Mouse (Mus musculus): ENCODE results near the gene Plekhm2.

Plekhm2 gene

GRCm38 (mm10) chr4:141659739-141660138 lies 5.0 kb downstream of the Plekhm2 start:
- peak; percentile 53 for DNase-seq

- DNase-seq, result no peak
These were observed 5.7 kb downstream of the Plekhm2 start for GRCm38 (mm10) chr4:141658846-141659484.

DNA sequence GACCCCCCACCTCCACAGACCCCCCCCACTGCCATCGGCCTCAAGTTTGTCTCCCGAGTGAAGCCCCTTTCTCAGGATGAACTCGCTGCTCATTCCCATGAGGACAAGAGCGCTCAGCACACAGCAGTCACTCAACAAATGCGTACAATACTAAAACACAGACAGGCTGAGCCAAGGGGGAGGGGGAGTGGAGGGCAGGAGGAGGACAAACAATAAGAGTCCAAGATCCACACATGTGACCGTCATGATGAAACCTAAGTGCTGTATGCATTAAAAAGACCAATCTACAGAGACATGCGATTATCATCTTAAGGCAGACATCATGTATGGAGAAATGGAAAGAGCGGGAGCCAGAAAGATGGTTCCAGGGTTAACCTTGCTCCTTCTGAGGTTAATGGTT lies 7.8 kb downstream of the Plekhm2 start:
- DNase-seq, result no peak

GRCm38 (mm10) chr4:141655908-141656608 lies 8.6 kb downstream of the Plekhm2 start:
- DNase-seq, result no peak

- no peak for DNase-seq
These were observed 10.2 kb downstream of the Plekhm2 start for GRCm38 (mm10) chr4:141654509-141654908.

- DNase-seq, result no peak
These were observed 10.9 kb downstream of the Plekhm2 start for GRCm38 (mm10) chr4:141653813-141654212.

DNA sequence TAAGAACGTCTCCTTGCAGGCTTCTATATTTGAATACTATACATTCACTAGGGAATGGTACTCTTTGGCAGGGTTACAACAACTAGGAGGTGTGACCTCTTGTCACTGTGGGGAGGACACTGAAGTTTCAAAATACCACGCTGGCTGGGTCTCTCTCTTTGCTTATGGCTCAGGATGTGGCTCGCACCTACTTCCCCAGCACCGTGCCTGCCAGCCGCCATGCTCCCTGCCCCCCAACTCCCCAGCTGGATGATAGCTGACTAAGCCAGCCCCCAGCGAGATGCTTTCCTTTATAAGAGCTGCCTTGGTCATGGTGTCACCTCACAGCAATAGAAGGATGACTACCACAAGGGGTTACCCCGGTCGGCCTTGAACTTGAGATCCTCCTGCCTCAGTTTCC lies 11.7 kb downstream of the Plekhm2 start:
- DNase-seq, result no peak

GRCm38 (mm10) chr4:141651944-141652343 lies 12.8 kb downstream of the Plekhm2 start:
- no peak for DNase-seq

DNA sequence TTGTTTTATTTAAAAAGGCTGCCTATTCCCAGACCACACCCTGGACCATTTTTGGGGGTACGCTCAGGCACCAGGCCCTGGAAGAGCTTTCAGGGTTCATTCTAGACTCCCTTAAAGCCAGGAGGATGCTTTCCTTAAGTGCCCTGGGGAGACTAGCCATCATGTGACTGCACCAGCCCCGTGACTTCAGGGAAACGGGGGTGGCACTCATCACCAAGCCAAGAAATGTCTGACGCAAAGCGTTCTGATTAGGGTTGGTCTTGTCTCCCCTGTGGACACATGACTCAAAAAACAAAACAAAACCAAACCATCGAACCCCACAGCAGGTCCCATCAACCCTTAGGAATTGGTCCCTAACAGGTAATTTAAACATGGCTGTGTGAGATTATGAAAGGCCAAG lies 13.4 kb downstream of the Plekhm2 start:
- no peak for DNase-seq

DNA sequence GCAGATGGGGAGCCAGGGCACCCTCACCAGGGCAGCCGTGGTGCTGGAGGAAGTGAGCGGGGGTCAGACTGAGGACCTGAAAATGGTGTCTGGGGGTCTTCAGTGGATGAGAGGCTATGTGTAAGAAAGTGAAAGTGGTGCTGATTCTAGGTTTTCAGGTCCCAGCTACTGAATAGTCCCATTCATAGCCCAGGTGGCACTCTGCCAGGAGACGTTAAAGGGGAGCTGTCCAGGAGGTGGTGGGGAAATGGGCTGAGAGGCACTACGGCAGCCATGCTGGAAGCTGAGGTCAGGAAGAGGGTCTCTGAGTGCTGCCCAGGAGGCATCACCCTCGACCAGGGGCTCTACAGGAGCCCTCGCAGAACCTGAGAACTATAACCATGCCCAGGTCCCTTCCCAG lies 15.5 kb downstream of the Plekhm2 start:
- DNase-seq, result no peak

DNA sequence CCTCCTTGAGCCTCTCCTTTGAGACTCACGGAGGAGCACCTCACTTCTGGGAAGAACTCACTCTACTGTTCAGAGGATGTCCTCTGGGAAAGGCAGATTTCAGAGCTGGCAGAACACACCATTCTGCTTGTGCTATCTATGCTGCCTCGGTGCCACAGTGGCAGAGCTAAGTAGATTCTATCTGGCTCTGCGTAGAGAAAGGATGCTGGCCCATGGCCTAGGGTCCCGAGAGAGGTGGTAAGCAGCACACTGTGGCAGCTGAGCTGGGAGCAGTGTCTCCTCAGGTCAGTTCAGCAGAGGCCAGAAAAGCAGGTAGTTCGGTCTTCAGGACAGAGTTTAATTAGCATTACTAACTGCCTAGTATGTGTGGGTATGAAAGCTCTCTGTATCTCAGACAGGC lies 16.4 kb downstream of the Plekhm2 start:
- no peak for DNase-seq

GRCm38 (mm10) chr4:141647187-141647586 lies 17.5 kb downstream of the Plekhm2 start:
- no peak for DNase-seq

GRCm38 (mm10) chr4:141645988-141646387 lies 18.7 kb downstream of the Plekhm2 start:
- no peak for DNase-seq

DNA sequence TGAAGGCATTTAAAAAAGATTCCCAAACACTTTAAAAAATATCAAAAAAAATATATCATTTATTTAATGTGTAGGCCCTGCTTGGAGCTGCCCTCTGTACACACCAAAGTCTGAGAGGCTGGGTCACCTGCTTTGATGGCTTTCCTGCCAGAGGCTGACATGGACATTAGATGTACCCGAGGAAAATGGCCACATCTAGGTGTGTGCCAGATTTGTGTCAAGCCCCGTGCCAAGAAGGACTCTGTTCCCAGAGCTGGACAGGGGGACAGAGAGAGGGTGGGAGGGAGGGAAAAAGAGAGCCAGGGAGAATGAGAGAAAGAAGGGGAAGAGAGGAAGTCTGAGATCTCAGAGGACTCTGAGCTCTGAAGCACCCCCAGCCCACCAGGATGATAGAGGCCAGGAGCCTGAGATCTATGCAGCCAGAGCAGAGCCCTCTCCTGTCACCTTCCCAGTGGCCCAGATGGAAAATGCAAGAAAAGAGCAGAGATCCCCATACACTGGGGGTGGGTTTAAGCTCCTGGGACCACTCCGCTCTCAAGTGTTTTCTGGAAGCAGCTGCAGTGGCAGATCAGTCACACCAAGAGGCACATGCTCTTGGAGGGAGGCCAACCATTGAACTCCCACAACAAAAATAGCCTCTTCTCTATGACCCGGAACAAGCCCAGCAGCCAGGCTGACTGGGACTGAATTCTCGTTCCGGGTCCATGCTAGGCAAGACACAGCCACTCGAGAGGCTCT lies 21.4 kb downstream of the Plekhm2 start:
- no peak for DNase-seq

DNA sequence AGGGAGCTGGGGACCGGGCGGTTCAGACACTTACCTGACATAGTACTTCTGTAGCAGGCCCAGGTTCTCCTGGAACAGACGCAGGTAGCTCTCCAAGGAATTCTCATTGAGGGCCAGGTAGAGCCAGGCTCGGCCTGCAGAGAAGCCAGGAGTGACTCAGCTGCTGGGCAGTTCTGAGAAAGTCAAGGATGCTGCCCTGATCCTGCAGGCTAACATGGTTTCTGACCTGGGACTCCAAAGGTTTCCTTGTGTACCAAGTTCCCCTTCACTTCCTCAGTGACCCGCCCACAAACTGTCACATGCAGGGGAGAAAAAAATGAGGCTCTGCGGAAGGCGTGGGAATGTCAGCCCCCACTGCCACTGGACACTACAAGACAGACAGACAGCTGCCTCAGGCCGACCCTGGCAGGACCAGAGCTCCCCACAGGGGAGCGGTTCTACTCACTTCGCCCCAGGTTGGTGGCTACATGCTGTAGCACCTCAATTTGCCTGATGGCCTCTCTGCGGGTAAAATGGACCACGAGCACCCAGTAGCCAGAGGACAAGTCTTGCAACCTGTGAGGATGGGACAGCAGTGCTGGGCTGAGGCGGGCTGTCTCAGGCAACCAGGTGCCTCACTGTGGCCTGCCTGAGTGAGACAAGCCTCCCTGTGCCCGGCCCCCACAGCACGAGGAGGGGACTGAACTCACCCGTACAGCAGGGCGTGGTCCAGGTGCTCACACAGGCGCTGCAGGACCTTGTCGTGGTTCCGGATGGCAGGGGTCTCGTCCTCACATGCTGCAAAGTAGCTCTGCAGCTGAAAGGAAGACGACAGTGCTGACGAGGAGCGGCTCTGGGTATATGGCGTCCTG lies 22.5 kb downstream of the Plekhm2 start:
- no peak for DNase-seq

DNA sequence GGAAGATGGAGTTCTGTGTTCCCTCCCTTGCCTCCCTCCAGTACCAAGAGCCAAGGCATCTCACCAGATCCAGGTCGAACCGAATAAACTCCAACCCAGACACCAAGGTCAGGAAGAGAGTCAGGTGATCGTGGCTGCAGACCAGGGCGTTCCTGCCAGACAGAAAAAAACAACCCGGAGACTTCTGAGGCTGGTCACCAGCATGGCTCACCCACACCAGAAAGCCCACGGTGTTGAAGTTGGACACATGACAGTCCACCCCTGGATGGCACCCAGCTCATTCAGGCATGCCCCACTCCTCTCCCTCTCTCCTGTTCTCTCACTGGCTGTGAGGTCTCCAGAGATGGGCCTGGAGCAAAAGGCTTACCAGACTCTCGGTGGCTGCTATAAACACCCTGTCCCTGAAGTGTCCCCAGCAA lies 23.3 kb downstream of the Plekhm2 start:
- DNase-seq, result no peak

DNA sequence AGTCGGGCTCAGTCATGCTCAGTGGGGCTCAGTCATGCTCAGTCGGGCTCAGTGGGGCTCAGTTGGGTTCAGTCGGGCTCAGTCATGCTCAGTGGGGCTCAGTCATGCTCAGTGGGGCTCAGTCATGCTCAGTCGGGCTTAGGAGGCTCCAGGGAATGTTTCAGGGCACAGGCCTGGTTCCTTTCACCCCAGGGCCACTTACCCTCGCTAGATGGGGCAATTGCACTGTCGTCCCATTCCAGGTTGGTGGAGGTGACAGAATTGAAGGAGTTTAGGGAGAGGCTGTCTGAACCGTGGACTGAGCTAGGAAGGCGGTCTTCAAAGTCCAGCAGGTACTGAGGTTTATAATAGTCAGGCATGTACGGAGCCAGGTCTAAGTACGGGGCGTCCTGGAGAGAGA lies 25.2 kb downstream of the Plekhm2 start:
- DNase-seq, result no peak

GRCm38 (mm10) chr4:141636693-141637092 lies 28.0 kb downstream of the Plekhm2 start:
- DNase-seq, result no peak

DNA sequence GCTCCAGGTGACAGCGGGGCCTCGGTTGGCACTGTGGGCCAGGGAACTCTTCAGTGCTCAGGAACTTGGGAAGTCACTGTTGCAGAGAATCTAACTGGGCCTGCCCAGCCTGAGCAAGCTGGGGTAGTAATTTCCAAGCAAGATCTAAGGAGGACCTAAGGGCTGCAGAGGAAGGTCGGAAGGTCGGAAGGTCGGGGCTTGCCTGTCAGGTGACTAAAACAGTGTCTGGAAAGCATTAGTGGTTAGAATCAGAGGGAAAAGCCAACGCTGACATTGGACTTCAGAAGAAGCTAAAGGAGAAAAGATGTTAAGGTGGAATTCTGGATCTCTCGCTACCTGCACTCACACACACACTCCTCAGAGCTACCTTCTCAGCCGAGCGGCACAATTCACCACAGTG lies 28.7 kb downstream of the Plekhm2 start:
- DNase-seq, result no peak

GRCm38 (mm10) chr4:141632111-141632873 lies 32.4 kb downstream of the Plekhm2 start:
- DNase-seq, result no peak

- no peak for DNase-seq
These were observed 33.4 kb downstream of the Plekhm2 start for GRCm38 (mm10) chr4:141631250-141631649.

GRCm38 (mm10) chr4:141630021-141630420 lies 34.7 kb downstream of the Plekhm2 start:
- DNase-seq, result no peak
